Mouse (Mus musculus) liver, postnatal 0 days (tissue): ENCODE measurements around the gene Lbhd2.

ENCODE experiments used
- CTCF ChIP-seq: sonication (generic); IDR thresholded peaks from 2 replicates; pipeline ENCODE4 v1.5.1; 2016; ENCODE audit warnings: antibody characterized with exemption, low read depth
- EP300 ChIP-seq: IDR thresholded peaks from 2 replicates; pipeline ENCODE4 v1.6.1; 2016; ENCODE audit warnings: antibody characterized with exemption, low read depth, mild to moderate bottlenecking

DNA sequence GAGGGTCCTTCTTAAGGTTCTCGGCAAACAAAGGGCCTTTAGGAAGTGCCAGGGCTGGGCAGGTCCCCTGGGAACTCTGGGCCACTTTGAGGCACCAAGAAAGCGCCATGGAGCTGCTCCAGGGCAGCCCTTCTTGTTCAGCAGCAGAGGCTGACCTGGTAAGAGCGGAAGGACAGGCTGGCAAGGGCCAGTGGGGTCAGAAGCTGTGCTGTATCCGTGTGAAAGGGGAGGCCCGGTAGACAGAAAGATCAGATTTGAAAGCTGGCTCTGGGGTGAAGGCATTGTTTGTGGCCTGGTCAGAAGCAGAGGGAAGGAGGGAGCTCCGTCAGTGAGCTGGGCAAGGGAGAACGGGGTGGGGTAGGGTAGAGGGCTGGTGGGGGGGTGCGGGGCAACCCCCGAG, 40.7 kb downstream of the Lbhd2 start:
- TF ChIP-seq CTCF (no peak), EP300 (no peak)
